Mouse (Mus musculus) forebrain, embryonic 15.5 days (tissue): Measurements from ENCODE around the gene Cx3cr1. TPM values are rescaled to one million over a fixed set of nuclear protein-coding genes. Genes with fewer than 3 reads are reported as not detected.
A peak's percentile ranks its signal among the peaks of the same experiment; 100 is the strongest.

ENCODE experiments used
- ATAC-seq: fragments of 200-750 bp; cut with Nextera tagmentation; replicated peaks from 2 replicates; pipeline ENCODE4 v1.8.0; 2017; ENCODE audit warnings: mild to moderate bottlenecking, moderate TSS enrichment, moderate library complexity
- H3K27ac ChIP-seq: fragments of 300-500 bp; sonication (generic); replicated peaks from 2 replicates; pipeline ENCODE4 v1.5.1; 2015; ENCODE audit warnings: mild to moderate bottlenecking, inconsistent platforms
- H3K27me3 ChIP-seq: fragments of 300-500 bp; sonication (generic); 2 replicates; pipeline ENCODE4 v1.6.1; 2015; ENCODE audit warnings: inconsistent platforms
- H3K36me3 ChIP-seq: fragments of 300-500 bp; sonication (generic); 2 replicates; pipeline ENCODE4 v1.6.1; 2015; ENCODE audit warnings: mild to moderate bottlenecking, inconsistent platforms
- H3K4me1 ChIP-seq: fragments of 300-500 bp; sonication (generic); 2 replicates; pipeline ENCODE4 v1.6.1; 2015; ENCODE audit warnings: inconsistent platforms
- H3K4me2 ChIP-seq: fragments of 300-500 bp; sonication (generic); replicated peaks from 2 replicates; pipeline ENCODE4 v1.6.1; 2015; ENCODE audit warnings: mild to moderate bottlenecking, inconsistent platforms
- H3K4me3 ChIP-seq: fragments of 300-500 bp; sonication (generic); 2 replicates; pipeline ENCODE4 v1.5.1; 2015; ENCODE audit warnings: mild to moderate bottlenecking, inconsistent platforms
- H3K9ac ChIP-seq: fragments of 300-500 bp; sonication (generic); replicated peaks from 2 replicates; pipeline ENCODE4 v1.6.1; 2015; ENCODE audit warnings: mild to moderate bottlenecking, inconsistent platforms
- H3K9me3 ChIP-seq: fragments of 300-500 bp; sonication (generic); 2 replicates; pipeline ENCODE4 v1.6.1; 2016; ENCODE audit warnings: inconsistent platforms
- WGBS: fragments of 180-500 bp; shearing (Covaris S2); methylation state at CpG from one replicate; pipeline ENCODE4 v1.1.7; 2015; ENCODE audit warnings: mixed read lengths; 5-methylcytosine and 5-hydroxymethylcytosine counted together
- polyA plus RNA-seq: library from polyadenylated mRNA; unstranded; fragments of >200 nt; fragmentation: Nextera tagmentation; extraction: Ambion mirVana; gene quantifications from 2 replicates; pipeline ENCODE4 v1.2.1, GENCODE M21; 2015

Cx3cr1 gene
- polyA plus RNA-seq, 1 experiment from 2014 or later = 6.9 TPM

GRCm38 (mm10) chr9:119887144-119887901, 182.4 kb downstream of the Cx3cr1 start:
- H3K36me3 ChIP-seq = no peaks in the 10 kb centered on the region

GRCm38 (mm10) chr9:119854170-119854569, 215.5 kb downstream of the Cx3cr1 start:
- no peak for ATAC-seq
- H3K27me3 ChIP-seq = no peaks in the 10 kb centered on the region
- H3K4me1 ChIP-seq = peaks cover 13% of the 10 kb centered on the region
- no peak overlapping the region for H3K9ac ChIP-seq
- H3K27ac ChIP-seq = no peak overlapping the region
- H3K36me3 ChIP-seq = no peaks in the 10 kb centered on the region
- WGBS = 71% methylated on average over 8 of the region's 8 CpGs
- H3K4me2 ChIP-seq = no peak overlapping the region
- no peak overlapping the region for H3K4me3 ChIP-seq
- peaks cover 6% of the 10 kb centered on the region; the same call in 1 of the 2 replicates for H3K9me3 ChIP-seq

More at GRCm38 (mm10) chr9:119887144-119887901, 182.4 kb downstream of the Cx3cr1 start:
- H3K27ac ChIP-seq = peak overlapping the region; percentile 79; the same call in 1 of the 2 replicates
- H3K27me3 ChIP-seq = no peaks in the 10 kb centered on the region
- peaks cover 25% of the 10 kb centered on the region for H3K4me1 ChIP-seq
- no peak overlapping the region for H3K4me3 ChIP-seq
- WGBS = 83% methylated on average over 4 of the region's 4 CpGs
- no peak for ATAC-seq
- H3K4me2 ChIP-seq = no peak overlapping the region
- no peak overlapping the region for H3K9ac ChIP-seq
- H3K9me3 ChIP-seq = no peaks in the 10 kb centered on the region

GRCm38 (mm10) chr9:119853071-119853846, 216.4 kb downstream of the Cx3cr1 start:
- no peaks in the 10 kb centered on the region for H3K36me3 ChIP-seq
- no peak overlapping the region for H3K4me3 ChIP-seq
- H3K4me2 ChIP-seq = no peak overlapping the region
- no peaks in the 10 kb centered on the region for H3K27me3 ChIP-seq
- peaks cover 6% of the 10 kb centered on the region; the same call in 1 of the 2 replicates for H3K9me3 ChIP-seq
- WGBS = 65% methylated on average over 2 of the region's 2 CpGs
- H3K27ac ChIP-seq = peak overlapping the region; percentile 49
- H3K4me1 ChIP-seq = peaks cover 21% of the 10 kb centered on the region
- ATAC-seq = peak; percentile 39; the same call in 1 of the 2 replicates
- no peak overlapping the region for H3K9ac ChIP-seq

- Histone ChIP-seq H3K9ac (no peak overlapping the region), H3K36me3 (no peaks in the 10 kb centered on the region), H3K4me1 (peaks cover 21% of the 10 kb centered on the region), H3K27ac (peak overlapping the region; percentile 49), H3K9me3 (peaks cover 2% of the 10 kb centered on the region; the same call in 1 of the 2 replicates), H3K4me2 (no peak overlapping the region), H3K27me3 (no peaks in the 10 kb centered on the region), H3K4me3 (no peak overlapping the region)
- 48% methylated on average over 10 of the region's 10 CpGs for WGBS
- ATAC-seq = peak; percentile 55; the same call in 1 of the 2 replicates
Observed at GRCm38 (mm10) chr9:119852347-119853030, 217.2 kb downstream of the Cx3cr1 start.

Other genes with a start within 250 kb of the Cx3cr1 start
- 0.18 and 0.22 TPM in 2 replicates for gene Scn11a, start 244.4 kb downstream of the Cx3cr1 start, polyA plus RNA-seq
- 78.0 and 82.5 TPM in 2 replicates for gene Wdr48, start 175.0 kb downstream of the Cx3cr1 start, polyA plus RNA-seq
- 25.5 and 26.2 TPM in 2 replicates for gene Gorasp1, start 132.3 kb downstream of the Cx3cr1 start, polyA plus RNA-seq
- gene Ttc21a, start 132.3 kb downstream of the Cx3cr1 start, polyA plus RNA-seq = 0.57 and 0.69 TPM in 2 replicates
- 1.6 and 2.0 TPM in 2 replicates for gene Csrnp1, start 85.2 kb downstream of the Cx3cr1 start, polyA plus RNA-seq
- gene Xirp1, start 46.3 kb downstream of the Cx3cr1 start, polyA plus RNA-seq = not detected in 2 replicates
- gene Ccr8, start 22.2 kb upstream of the Cx3cr1 start, polyA plus RNA-seq = not detected in 2 replicates
- gene Slc25a38, start 40.5 kb upstream of the Cx3cr1 start, polyA plus RNA-seq = 37.4 and 37.9 TPM in 2 replicates
- gene Rpsa, start 57.8 kb upstream of the Cx3cr1 start, polyA plus RNA-seq = 997 and 1,035 TPM in 2 replicates
- 0.17 TPM in 1 of 2 replicates, not detected in the other for gene Mobp, start 79.8 kb upstream of the Cx3cr1 start, polyA plus RNA-seq
- gene Myrip, start 231.6 kb upstream of the Cx3cr1 start, polyA plus RNA-seq = 1.5 and 2.3 TPM in 2 replicates